8 mouse cellular contexts compared by ENCODE assay signal in genomic region chr1:177258343-177259037, GRCm38 (mm10). TPM values are rescaled to one million over a fixed set of nuclear protein-coding genes. Genes with fewer than 3 reads are reported as not detected.
DNase-seq lines count a peak whose midpoint lies in the region; ATAC-seq lines count a peak whose summit lies in the region.

No protein-coding gene starts in this region.

- no peaks in the 10 kb centered on the region for H3K27me3 ChIP-seq in forebrain, embryonic 14.5 days (replicated peaks; ENCODE audit: control insufficient read depth, insufficient read depth, low read length)

- intact Hi-C loops in heart, postnatal 14 days (cut with DNase I) = loop anchor here (5.0 to 10.0 kb wide), 2 partner anchors 184 to 536 kb away; partner anchors contain the start of genes Adss and Zbtb18

- WGBS in forebrain, embryonic 14.5 days = under 1% methylated on average over 62 of the region's 86 CpGs

- H3K36me3 ChIP-seq in forebrain, embryonic 14.5 days (ENCODE audit: control insufficient read depth, insufficient read depth, low read length) = no peaks in the 10 kb centered on the region

- H3K4me1 ChIP-seq in forebrain, embryonic 14.5 days (ENCODE audit: control insufficient read depth, insufficient read depth, low read length) = peaks cover 17% of the 10 kb centered on the region

- peak overlapping the region; percentile 96 for H3K4me3 ChIP-seq in forebrain, embryonic 14.5 days (ENCODE audit: low read depth, low read length)

- H3K9ac ChIP-seq in forebrain, embryonic 14.5 days (ENCODE audit: low read length) = peak overlapping the region; percentile 99

- H3K4me2 ChIP-seq in forebrain, embryonic 14.5 days (ENCODE audit: low read length) = peak overlapping the region; percentile 84

- DNase-seq in ES-CJ7 (ENCODE audit: low read depth, low spot score) = peak; percentile 82
- DNase-seq in cerebellum, adult 11 months = peak; percentile 75
- DNase-seq in forebrain, embryonic 14.5 days (ENCODE audit: low spot score) = peak; percentile 94
- DNase-seq in heart, postnatal 14 days = peak; percentile 81 to 83
- peak; percentile 70 to 77 for DNase-seq in layer of hippocampus, adult 18-20 months (ENCODE audit: low spot score in 2 of 2)
- peak; percentile 79 to 85 for DNase-seq in lung, adult 18-20 months
- DNase-seq in testis, postnatal 14 days (ENCODE audit: low spot score) = peak; percentile 88

- H3K27ac ChIP-seq in forebrain, embryonic 14.5 days (ENCODE audit: low read depth, low read length) = peak overlapping the region; percentile 100

- H3K9me3 ChIP-seq in forebrain, embryonic 14.5 days (replicated peaks; ENCODE audit: control insufficient read depth, low read length) = no peaks in the 10 kb centered on the region

- ATAC-seq in forebrain, embryonic 14.5 days = peak; percentile 85
- ATAC-seq in neutrophil, adult 5-6 weeks (ENCODE audit: extremely low read depth, insufficient number of reproducible peaks, low FRiP score, poor library complexity, severe bottlenecking) = peak; percentile 67

RNA-seq across cellular contexts. Expression of gene Akt3, which starts 0.5 kb away (rescaled TPM):
- 38.8 and 39.0 TPM in 2 replicates for polyA plus RNA-seq in forebrain, embryonic 14.5 days (2014; fragmentation: Nextera tagmentation; extraction: Ambion mirVana)
- 10 to 100 TPM; 26.0 to 26.4 TPM for total RNA-seq in heart, postnatal 14 days (2021)
- total RNA-seq in layer of hippocampus, adult 18-20 months (2021) = 100 to 1,000 TPM; 246 to 264 TPM
- total RNA-seq in neutrophil, adult 5-6 weeks (2017) = 99.3 and 104 TPM in 2 replicates

Comparison
In these comparisons a context has a peak if more than half of its experiments do, and no peak if none do; other contexts are left out.
1. Peak in every context shown above with its lines: DNase-seq, ATAC-seq, H3K4me3 ChIP-seq and H3K27ac ChIP-seq.